Mouse (Mus musculus) lung, postnatal 10 days (tissue): ENCODE measurements around the gene Mtx1.

Experiments used
- DNase-seq: peaks from one replicate; pipeline ENCODE4 v3.0.0; 2021

The Mtx1 gene

DNA sequence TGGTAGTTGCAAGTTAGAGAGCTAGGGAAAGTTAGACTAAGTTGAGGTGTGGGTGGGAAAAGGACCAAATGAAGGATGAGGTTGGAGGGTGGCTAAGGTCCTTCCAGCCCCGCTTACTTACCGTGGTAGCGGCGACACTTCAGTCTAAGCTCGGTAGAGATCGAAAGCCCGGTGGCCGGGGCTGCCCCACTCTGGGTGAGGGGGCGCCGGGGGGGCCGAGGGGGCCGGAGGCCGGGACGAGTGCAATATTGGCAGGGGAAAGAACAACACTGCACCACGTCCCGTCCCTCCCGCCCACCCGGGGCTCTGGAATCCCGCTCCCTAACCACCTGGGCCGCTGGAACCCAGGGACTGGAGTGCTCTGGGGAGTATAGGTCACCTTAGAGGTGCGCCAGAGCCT lies at the start of gene Mtx1:
TSS of gene Mtx1 (minus strand) at position 189 of the 400 bp plus-strand sequence.
- DNase-seq: no peak

DNA sequence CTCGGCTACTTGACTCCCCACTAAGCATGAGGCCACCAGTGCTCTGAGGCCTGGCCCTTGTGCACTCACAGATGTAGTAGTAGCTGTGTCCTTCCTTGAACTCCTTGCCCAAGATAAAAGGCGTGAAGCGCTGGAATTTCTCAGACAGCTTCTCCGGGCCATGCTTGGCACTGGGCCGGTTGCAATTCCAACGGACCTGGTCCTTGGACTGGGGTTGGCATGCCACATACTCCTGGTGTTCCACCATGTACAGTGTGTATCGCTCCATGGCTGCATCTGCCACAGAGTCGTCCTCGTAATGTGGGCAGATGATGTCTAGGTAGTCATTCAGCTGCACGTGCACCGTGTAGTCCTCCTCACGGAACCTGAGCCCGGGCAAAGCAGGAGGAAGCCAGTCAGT lies 49.2 kb upstream of the Mtx1 start:
- no peak for DNase-seq

DNA sequence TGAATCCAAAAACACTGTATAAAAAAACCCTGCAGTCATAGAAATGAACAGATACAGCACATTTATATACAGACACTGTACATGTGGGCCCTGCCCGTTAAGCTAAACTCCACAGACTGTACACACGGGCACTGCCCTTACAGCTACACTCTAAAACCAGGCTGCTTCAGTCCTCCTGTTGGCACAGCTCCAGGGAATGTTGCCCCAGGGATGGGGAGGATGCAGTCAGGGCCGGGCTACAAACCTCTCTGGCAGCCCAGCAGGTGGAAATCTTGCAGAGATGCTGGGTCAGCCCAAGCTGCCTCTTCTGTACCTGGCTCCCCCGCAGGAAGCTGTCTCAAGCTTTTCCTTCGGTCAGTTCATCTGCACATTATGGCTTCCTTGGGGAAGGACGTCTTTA lies 44.9 kb upstream of the Mtx1 start:
- DNase-seq: peak; percentile 51

DNA sequence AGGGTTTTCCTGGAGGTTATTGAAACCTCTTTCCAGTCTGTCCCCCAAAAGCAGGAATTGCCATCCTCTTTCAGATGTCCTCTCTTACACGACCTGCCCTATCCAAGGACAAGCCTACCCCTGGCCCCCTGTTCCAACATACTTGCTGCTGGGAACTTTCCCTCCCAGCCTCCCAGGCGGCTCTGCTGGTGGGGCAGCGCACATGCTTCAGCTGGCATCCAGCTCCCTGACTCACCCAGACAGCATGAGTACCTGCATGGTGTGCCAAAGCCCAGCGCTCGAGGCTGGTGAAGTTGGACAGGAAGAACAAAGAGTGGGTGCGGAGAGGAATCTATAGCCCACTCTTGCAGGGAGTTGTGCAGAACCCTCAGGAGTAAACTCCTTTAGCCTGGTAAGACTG lies 44.0 kb upstream of the Mtx1 start:
- peak; percentile 55 for DNase-seq

DNA sequence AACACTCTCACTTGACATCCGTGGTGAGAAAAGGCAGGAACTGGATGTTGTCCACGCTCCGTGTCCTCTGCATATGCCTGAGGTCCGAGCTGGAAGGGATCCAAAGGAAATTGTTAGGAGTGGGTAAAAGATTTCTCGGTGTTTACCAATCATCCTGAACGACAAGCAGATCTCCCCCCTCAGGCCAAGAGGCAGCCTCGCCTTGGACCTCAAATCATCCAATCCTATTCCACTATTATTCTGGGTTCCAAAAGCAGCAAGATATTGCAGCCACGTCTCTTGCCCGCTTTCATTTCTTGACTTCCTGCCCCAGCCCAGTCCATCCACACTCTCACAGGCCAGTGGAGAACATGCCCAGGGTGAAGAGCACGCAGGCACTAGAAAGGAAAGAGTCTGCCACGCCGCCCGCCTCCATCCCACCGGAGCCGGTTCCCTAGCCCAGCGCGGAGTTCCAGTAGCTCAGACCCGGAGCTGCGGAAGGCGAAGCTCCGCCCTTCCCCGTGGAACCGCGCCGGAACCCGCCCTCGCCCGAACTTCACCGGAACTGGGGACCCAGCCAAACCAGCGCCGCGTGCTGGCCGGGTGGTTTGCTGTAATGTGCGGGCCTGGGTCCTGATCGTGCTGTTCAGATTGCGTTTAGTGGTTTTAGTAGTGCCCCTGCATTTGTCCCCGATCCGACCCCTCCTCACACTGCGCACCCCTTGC lies 43.3 kb upstream of the Mtx1 start, which contains the start of gene Slc50a1:
TSS of gene Slc50a1 (minus strand) at position 520 of the 705 bp plus-strand sequence.
- DNase-seq: peak; percentile 93

DNA sequence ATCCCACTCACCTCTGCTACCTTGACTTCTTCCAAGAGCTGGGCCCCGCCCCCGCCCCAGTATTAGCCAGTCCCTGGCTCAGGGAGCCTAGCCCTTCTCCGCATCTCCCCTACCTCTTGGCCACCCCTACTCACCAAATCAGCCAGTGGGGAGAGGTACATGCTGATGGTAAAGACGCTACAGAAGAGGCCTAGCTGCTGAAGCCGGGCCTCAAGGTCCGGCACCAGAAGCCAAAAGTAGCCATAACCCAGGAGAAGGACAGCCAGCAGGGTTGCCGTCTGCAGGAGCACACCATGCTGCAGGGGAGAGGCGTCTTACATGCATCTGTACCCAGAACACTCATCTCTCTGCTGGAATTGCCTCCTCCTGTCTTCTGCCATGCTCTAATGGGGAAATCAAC lies 42.0 kb upstream of the Mtx1 start:
- DNase-seq: no peak

DNA sequence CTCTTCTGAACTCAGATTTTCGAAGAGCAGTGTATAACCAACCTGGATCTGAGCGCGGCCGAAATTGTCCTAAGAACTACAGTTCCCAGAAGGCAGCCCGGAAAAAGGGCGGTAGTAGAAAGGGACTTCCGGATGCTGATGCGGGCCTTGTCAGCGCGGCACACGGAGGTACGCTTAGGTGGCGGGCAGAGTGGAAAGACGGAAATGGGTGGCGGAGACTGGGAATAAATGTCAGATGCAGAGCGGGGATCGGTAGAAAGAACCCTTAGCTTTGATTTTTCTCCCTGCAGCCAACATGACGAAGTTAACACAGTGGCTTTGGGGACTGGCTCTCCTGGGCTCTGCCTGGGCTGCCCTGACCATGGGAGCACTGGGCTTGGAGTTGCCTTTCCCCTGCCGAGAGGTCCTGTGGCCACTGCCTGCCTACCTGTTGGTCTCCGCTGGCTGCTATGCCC lies 39.6 kb upstream of the Mtx1 start:
- DNase-seq: peak; percentile 84

DNA sequence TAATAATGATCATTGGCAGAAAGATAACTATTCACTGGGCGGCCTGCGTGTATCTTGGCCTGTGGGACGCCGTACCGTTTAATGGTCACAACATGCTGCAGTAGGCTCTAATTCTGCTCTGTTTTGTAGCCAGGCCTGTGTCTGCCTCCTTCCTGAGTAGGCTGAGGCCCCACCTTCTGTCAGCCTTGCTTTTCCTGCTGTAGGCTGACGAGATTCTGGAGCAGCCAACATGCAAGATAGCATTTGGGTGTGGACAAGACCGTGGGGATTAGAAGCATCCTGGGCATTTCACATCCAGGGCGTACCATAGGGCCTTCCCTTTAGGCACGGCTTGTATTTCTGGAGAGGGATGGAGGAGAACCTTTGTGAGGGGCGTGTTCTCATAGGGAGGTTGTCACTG lies 35.5 kb upstream of the Mtx1 start:
- peak; percentile 57 for DNase-seq

DNA sequence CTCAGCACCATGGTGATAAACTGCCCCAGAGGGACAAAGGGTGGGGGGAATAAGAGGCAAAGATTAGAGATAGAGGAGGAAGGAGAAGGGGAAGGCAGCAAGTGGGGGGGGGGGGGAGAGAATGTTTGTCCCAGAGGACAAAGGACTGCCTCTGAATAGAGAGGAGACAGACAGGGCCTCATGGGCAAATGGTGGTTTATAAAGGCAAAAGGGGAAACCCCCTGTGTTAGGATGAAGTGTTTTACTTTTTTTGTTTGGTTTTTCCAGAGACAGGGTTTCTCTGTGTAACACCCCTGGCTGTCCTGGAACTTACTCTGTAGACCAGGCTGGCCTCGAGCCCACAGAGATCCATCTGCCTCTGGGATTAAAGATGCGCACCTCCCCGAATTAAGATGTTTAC lies 33.3 kb upstream of the Mtx1 start:
- no peak for DNase-seq

DNA sequence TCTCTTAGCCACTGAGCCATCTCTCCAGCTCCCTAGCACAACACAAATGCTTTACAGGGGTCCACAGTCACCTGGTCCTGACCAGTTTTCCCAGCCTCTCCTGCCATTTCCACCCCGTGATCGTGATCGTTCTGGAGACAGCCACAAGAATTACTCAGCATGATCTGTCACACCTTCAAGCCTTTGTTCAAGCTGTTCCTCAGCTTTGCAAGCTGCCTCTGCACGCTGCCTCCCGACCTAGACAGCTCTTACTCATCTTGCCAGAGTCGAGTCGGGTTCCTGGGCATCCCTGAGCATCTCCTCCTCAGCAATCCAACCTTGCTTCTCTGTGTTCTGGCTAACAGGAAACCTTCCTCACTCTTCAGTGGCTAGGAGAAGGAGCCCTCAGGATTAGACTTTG lies 32.2 kb upstream of the Mtx1 start, which contains the start of gene Dpm3:
TSS of gene Dpm3 (plus strand) at position 283 of the 400 bp plus-strand sequence.
- no peak for DNase-seq

DNA sequence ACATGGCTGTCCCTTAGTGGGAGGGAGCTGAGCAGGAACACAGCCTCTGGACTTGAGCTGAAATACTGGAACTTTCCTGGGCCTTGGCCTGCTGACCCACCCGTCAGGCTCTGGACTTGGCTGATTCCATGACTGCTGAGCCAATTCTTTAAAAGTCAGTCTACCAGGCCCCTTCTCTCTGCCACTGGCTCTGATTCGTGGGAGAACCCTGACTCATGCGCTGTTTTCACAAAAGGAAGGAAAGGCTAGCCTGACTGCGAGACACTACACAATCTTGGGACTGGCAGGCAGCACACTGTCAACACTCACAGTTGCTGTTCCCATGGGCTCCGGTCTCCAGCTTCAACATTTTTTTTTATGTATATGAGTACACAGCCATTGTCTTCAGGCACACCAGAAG lies 29.3 kb upstream of the Mtx1 start:
- no peak for DNase-seq

DNA sequence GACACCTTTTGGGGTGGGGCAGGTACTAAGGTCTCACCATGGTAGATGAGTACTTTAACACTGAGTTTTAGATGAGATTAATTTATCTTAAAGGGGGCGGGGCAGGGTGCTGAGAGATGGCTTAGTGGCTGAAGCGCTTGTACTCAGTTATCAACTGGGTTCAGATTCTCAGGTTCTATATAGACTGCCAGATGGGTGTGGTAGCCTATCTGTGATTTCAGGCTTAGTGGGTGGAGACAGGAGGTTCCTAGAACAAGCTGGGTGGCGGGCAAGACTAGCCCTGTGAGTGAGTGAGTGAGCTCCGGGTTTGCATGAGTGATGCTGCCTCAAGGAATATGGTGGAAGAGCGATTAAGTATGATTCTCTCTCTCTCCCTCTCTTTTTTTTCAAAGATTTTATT lies 28.1 kb upstream of the Mtx1 start:
- no peak for DNase-seq

DNA sequence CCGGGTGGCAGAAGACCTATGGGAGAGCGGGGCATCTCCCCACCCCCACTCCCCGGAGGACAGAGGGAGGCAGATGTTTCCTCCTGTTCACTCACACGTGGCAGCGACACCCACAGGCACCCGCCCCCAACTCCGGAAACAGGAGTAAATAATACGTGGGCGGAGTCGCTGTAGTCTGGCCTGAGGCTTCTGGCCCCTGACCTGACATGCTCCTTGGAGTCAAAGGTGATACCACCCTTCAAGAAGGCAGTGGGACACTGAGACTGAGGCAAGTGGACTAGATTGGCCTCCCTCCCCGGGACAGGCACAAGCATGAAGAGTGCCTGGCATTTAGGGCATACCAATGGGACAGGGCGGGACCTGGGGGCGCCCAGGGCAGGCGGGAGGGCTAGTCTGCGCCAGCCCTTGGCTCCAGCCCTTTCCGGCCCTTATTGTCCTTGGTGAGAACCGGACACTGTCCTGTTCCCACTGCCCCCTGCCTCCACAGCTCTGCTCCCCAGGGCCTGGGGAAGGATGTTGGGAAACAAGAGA lies 24.5 kb upstream of the Mtx1 start:
- peak; percentile 91 for DNase-seq

DNA sequence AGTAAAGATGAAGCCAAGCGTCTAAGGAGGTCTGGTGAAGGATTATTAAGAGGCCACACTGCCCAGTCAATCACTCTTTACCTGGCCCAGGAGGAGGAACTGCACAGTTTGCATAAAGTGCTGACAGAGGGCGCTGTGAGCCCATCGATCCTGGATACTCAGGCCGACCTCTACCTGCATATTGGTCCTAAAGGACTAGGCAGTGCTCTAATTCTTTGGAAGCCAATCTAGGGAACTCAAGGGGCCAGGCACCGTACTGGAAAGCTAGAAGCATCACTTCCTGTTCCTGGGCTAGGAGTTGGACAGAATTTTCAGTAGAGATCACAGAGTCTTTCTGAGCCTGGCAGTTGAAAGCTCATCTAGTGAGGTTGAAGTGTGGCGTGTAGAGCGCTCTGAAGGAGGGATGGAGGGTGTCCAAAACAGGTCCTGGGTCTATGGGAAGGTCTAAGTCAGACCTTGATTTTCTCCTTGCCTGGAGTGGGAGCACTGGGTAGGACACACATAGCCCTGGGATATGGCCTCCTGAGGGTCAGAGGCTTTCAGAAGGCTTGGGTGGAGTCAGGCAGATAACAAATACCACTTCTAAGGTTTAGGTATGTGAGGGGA lies 23.6 kb upstream of the Mtx1 start:
- DNase-seq: peak; percentile 83

DNA sequence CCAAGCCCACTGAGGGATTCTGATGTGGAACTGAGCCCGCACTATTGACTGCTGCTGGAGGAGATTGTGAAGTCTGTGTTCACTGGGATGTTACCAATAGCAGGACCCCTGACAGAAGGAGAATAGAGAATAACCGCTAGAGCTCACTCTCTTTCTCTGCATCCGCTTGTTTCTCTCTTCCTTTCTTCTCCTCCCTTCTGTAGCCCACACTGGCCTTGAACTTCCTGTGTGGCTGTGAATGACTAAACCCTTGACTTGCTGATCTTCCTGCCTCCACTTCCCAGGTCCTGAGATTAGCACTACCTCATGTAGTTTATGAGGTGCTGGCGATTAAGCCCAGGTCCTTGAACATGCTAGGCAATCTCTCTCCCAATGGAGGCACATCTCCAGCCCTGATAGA lies 20.6 kb upstream of the Mtx1 start:
- no peak for DNase-seq

DNA sequence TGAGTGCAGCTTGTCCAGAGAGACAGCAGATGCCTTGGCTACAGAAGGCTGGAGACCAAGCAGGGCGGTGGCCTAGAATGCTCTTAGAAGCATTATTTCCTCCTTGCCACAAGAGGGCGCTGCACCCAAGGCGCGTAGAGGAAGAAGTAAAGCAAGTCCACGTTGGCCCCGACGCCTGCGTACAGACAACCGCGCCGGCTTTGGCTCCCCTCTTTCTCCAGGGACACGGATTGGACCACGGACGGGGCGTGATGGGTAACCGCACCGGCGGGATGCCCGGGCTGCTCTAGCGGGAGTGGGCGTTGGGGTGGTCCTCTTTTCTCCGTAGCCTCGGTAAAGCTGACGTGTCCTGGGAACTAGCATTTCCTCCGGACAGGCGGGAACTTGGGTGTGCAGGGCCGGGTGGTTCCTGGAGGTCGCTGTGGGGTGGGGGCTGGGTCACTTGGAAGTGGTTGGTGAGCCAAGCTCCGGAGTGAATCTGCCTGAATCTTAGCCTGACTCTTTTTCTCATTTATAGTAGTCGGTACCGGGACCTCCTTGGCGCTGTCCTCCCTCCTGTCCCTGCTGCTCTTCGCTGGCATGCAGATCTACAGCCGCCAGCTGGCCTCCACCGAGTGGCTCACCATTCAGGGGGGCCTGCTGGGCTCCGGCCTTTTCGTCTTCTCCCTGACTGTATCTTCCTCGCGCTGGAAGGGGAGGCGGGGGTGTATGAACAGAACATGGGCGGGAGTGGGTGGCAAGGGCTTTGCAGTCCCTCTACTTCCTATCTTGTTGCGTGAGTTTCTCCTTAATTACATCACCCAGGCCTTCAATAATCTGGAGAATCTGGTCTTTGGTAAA lies 19.6 kb upstream of the Mtx1 start, which contains the start of gene Trim46:
TSS of gene Trim46 (minus strand) at position 49 of the 840 bp plus-strand sequence.
- DNase-seq: peak; percentile 93

DNA sequence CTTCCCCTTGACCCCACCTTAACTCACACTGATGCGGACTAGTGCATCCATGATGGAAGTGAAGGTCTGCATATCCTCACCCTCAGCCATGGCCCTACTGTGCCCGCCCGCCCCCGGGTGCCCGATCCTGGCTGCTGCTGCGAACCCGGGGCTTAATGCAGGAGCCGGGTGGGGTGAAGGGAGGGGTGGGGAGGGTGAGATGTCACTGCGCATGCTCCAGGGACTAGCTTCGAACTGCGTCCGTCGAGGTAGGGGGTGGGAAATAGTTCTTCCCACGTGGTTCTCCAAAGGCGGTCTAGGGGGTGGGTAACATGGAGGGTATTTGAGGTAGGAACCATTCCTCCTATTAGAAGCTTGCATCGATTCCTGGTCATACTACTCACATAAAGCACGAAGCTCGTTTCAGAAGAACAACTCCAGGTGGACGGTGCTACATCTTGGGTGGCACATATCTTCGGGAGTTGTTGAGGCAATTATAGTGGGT lies 18.8 kb upstream of the Mtx1 start, which contains the start of gene Krtcap2:
TSS of gene Krtcap2 (plus strand) at position 279 of the 484 bp plus-strand sequence.
- peak; percentile 41 for DNase-seq

DNA sequence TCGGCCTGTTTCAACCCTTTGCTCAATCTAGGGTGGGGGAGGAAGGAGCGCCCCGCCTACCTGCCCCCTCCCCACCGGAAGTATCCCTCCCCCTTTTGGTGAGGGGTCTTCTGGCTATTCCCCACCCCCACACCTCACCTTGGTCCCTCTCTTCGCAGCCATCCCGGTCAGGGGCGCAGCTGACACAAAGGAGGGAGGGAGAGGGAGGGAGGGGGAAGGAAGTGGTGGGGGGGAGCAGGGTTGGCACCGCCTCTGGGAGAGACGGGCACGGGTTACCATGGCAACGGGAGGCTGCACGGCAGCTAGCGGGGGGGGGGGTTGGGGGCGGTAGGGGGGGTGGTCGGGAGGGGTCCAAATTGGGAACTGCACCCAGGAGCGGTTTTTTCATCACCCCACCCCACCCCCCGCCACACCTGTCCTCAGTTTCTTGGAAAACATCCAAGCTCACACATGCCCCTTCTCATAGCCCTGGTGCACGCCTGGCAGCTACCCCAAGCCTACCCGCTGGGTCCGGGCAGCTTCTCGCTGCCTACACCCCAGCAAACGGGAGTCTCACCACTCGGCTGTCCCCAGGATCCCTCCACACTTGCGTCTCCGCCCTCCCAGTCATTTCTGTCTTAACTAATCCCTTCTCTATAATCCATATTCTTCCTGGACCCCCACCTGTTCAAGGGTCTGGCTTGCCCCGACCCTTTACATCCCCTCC lies 18.2 kb upstream of the Mtx1 start:
- DNase-seq: peak; percentile 60

DNA sequence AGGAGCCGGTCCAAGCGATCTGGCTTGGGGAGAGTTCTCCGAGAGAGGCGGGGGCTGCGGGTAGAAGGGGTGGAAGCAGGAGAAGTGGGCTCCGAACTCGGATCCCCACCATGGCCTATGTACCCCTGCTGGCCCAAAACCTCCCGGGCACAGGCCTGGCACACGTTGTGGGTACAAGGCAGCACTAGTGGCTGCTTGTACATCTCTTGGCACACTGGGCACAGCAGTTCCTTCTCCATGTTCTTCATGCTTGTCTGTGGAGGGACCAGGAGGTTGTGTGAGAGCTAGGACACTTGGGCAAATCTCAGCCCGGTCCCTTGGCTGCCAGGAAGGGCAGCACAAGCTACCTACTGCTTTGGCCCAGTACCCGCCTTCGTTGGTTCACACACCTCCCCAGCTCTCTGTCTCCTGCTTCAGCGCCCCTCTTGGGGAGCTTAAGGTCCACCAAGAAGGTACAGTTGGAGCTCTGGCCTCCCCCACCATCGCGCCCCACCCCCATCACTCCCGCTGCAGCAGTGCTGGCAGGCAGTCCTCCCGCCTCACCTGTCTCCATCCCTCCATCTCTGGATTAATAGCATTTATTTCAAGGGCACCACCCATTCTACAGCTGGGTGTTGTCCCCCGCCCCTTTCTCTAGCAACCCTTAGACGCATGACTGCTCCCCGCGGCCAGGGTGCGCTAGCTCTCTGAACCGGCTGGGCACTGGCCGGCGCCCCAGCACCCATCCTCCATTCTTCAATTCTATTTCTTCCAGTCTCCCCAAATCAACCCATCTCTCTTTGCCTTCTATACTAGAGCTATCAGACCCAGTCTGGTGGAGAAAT lies 17.5 kb upstream of the Mtx1 start:
- peak; percentile 69 for DNase-seq

DNA sequence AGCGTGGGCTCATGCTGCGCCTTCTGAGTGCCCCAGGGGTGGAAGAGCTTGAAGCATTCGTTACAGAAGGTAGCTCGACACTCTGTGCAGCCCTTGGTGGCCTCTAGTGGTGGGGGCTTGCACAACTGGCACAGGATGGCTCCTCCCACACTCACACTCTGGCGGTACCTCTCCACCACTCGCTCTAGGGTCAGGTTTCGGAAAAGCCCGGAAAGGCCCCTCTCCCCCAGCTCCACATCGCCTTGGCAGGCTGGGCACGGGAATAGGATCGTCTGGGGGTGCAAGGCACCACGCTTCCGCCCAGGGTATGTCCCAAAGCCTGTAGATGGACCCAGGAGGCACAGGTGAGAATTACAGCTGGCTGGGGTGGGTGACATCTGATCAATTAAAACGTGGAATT lies 16.7 kb upstream of the Mtx1 start:
- peak; percentile 84 for DNase-seq

DNA sequence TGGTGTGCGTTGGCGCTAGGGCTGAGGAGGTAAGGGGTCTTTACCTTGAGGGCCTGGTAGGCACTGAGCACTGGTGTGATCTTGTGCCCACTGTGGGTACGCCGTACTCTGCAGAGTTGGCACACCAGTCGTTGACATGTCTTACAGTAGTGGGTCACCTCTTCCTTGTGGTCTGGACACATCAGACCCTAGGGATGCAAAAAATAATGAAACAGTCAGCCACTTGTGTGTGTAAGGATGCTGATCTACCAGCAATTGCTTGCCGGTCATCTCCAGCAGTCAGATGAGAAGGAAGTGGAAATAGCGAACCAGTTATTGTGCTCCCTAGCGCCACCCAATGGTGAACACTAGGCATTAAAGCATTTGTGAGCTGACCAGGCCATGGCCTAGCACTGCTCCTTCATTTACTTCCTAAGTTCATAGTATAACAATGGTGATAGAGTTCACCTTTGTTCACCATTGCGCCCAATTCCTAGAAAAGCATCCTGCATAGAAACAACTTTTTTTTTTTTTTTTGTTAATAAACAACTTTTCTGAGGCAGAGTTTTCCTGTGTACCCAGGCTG lies 15.5 kb upstream of the Mtx1 start:
- peak; percentile 86 for DNase-seq
